Mouse (Mus musculus) testis, adult 2 months (tissue): ENCODE results near the gene Galntl6. TPM values are rescaled to one million over a fixed set of nuclear protein-coding genes. Genes with fewer than 3 reads are reported as not detected.

Experiments
- H3K27ac ChIP-seq: fragments of 200-500 bp; 2 replicates; pipeline ENCODE4 v1.5.1; 2012; ENCODE audit warnings: low read depth, low read length; ENCODE audit not compliant: control insufficient read depth, insufficient read depth
- H3K27me3 ChIP-seq: fragments of 200-500 bp; 2 replicates; pipeline ENCODE4 v1.6.1; 2012; ENCODE audit warnings: mild to moderate bottlenecking, low read length, moderate library complexity; ENCODE audit not compliant: control insufficient read depth, insufficient read depth
- H3K36me3 ChIP-seq: fragments of 200-500 bp; 2 replicates; pipeline ENCODE4 v1.6.1; 2012; ENCODE audit warnings: mild to moderate bottlenecking, low read length; ENCODE audit not compliant: control insufficient read depth, insufficient read depth
- H3K4me1 ChIP-seq: fragments of 200-500 bp; 2 replicates; pipeline ENCODE4 v1.6.1; 2012; ENCODE audit warnings: low read length; ENCODE audit not compliant: control insufficient read depth, insufficient read depth
- H3K4me3 ChIP-seq: fragments of 200-500 bp; 2 replicates; pipeline ENCODE4 v1.5.1; 2012; ENCODE audit warnings: low read depth, mild to moderate bottlenecking, low read length, moderate library complexity, mixed read lengths; ENCODE audit not compliant: control insufficient read depth
- CTCF ChIP-seq: fragments of 200-500 bp; IDR thresholded peaks from 2 replicates; pipeline ENCODE4 v1.5.1; 2012; ENCODE audit warnings: low read depth, mild to moderate bottlenecking, inconsistent platforms, low read length, moderate library complexity; ENCODE audit not compliant: control insufficient read depth, insufficient read depth, insufficient replicate concordance
- POLR2A ChIP-seq: fragments of 200-500 bp; IDR thresholded peaks from 2 replicates; pipeline ENCODE4 v1.6.1; 2012; ENCODE audit warnings: low read depth, mild to moderate bottlenecking, inconsistent platforms, low read length, moderate library complexity; ENCODE audit not compliant: control insufficient read depth
- polyA plus RNA-seq: library from polyadenylated mRNA; depleted of rRNA; stranded (reverse); fragments of >200 nt; gene quantifications from 2 replicates; pipeline ENCODE4 v1.2.3, GENCODE M21; 2012

The Galntl6 gene
- polyA plus RNA-seq, 1 experiment, result 39.9 TPM

- Histone ChIP-seq H3K27me3 (no peaks in the 10 kb centered on the region), H3K27ac (no peak overlapping the region), H3K36me3 (no peaks in the 10 kb centered on the region), H3K4me1 (peaks cover 5% of the 10 kb centered on the region), H3K4me3 (no peak overlapping the region)
- TF ChIP-seq CTCF, result no peak
- no peak for TF ChIP-seq POLR2A
Observed at GRCm38 (mm10) chr8:57792246-57792645, 1120.2 kb downstream of the Galntl6 start.

DNA sequence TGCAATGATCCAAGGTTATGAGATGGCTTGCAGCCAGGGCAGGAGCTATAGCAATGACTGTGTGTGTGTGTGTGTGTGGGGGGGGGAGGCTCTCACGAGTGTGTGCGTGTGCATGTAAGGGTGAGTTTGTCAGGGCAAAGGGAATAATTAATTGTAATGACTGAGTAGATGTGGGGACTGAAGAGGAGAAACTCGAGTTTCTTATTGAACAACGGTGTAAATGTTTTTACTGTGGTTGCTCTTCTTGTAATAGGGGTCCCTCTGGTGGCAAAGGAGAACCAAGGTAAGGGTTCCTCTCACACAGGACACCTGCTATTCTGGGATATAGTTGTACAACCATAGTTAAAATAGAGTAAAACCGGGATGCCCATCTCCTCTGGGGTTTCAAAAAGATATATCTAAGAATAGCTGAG, 1121.1 kb downstream of the Galntl6 start:
- H3K4me1 ChIP-seq, result peaks cover 2% of the 10 kb centered on the region
- no peaks in the 10 kb centered on the region for H3K27me3 ChIP-seq
- no peak overlapping the region for H3K27ac ChIP-seq
- no peak for TF ChIP-seq POLR2A
- TF ChIP-seq CTCF, result no peak
- H3K36me3 ChIP-seq, result no peaks in the 10 kb centered on the region
- H3K4me3 ChIP-seq, result no peak overlapping the region

- Histone ChIP-seq H3K27ac (no peak overlapping the region), H3K4me3 (no peak overlapping the region), H3K36me3 (no peaks in the 10 kb centered on the region), H3K4me1 (no peaks in the 10 kb centered on the region), H3K27me3 (no peaks in the 10 kb centered on the region)
- TF ChIP-seq CTCF (no peak), POLR2A (no peak)
Observed at GRCm38 (mm10) chr8:57779551-57779950, 1132.9 kb downstream of the Galntl6 start.

GRCm38 (mm10) chr8:57777988-57778721, 1134.3 kb downstream of the Galntl6 start:
- no peaks in the 10 kb centered on the region for H3K4me1 ChIP-seq
- TF ChIP-seq POLR2A (no peak), CTCF (no peak)
- no peaks in the 10 kb centered on the region for H3K36me3 ChIP-seq
- no peaks in the 10 kb centered on the region for H3K27me3 ChIP-seq
- no peak overlapping the region for H3K4me3 ChIP-seq
- H3K27ac ChIP-seq, result no peak overlapping the region

DNA sequence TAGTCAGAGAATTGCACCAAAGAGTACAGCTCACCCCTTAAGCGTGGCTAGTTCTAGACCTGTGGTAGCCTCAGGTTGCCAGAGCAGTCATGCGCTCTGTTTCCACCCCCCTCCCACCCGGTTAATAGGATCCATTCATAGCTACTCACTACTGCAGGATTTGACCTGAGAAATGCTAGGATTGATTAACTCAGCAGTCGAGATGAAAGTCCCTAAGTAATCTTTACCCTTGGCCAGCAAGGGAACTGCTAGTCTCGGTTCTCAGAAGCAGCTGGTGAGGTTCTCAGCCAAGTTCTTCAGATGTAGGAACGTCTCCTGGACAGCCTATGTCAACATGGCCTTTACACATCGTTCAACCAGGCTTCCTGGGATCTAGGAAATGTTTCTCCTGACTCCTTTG, 1135.7 kb downstream of the Galntl6 start:
- Histone ChIP-seq H3K4me3 (no peak overlapping the region), H3K27me3 (no peaks in the 10 kb centered on the region), H3K4me1 (no peaks in the 10 kb centered on the region), H3K27ac (no peak overlapping the region), H3K36me3 (no peaks in the 10 kb centered on the region)
- no peak for TF ChIP-seq CTCF
- TF ChIP-seq POLR2A, result no peak

DNA sequence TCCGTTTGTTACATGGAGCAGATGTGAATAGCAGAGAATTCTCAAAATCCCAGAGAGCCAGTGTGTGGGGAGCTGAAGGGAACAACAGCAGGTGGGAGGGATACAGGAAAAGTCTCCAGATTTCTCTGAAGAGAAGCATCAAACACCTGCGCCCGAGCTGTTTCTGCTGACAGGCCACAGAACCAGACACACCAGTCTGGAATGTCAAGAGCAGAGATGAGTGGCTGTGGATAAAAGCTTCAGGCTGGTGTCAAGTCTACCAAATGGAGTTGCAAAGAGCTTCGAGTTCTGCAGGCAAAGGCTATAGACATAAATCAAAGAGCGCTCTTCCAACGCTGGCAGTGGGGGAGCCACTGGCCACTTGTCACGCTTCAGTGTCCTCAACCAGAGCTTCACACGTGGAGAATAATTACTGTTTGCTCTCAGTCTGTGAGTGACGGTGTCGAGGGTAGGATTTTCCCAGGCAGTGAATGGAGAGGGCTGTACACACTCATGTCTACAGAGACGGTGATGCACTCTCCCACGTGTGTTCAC, 1139.6 kb downstream of the Galntl6 start:
- H3K27ac ChIP-seq, result no peak overlapping the region
- H3K4me3 ChIP-seq, result no peak overlapping the region
- H3K4me1 ChIP-seq, result no peaks in the 10 kb centered on the region
- no peak for TF ChIP-seq POLR2A
- TF ChIP-seq CTCF, result no peak
- H3K27me3 ChIP-seq, result no peaks in the 10 kb centered on the region
- no peaks in the 10 kb centered on the region for H3K36me3 ChIP-seq

- TF ChIP-seq CTCF (no peak), POLR2A (no peak)
- Histone ChIP-seq H3K36me3 (no peaks in the 10 kb centered on the region), H3K4me3 (no peak overlapping the region), H3K27ac (no peak overlapping the region), H3K4me1 (peaks cover 2% of the 10 kb centered on the region; the same call in 1 of the 2 replicates), H3K27me3 (no peaks in the 10 kb centered on the region)
Observed at GRCm38 (mm10) chr8:57767541-57767940, 1144.9 kb downstream of the Galntl6 start.
